Mouse (Mus musculus) CH12.LX (cell line): ENCODE measurements around the gene Hnrnpr. TPM values are rescaled to one million over a fixed set of nuclear protein-coding genes. Genes with fewer than 3 reads are reported as not detected.

Source experiments
- DNase-seq: peaks from one replicate; pipeline ENCODE4 v3.0.0-alpha.2; 2013; ENCODE audit errors: extremely low read depth
- H3K27ac ChIP-seq: 2 replicates; pipeline ENCODE4 v1.5.1; 2012; ENCODE audit warnings: low read depth, mild to moderate bottlenecking, control low read depth, moderate library complexity; ENCODE audit not compliant: insufficient read depth
- H3K27me3 ChIP-seq: replicated peaks from 2 replicates; pipeline ENCODE3; 2012; ENCODE audit warnings: inconsistent platforms
- H3K36me3 ChIP-seq, 2 experiments: replicated peaks in 1 of 2; 2 replicates each; pipeline versions ENCODE3 to v1.6.1; 2012; ENCODE audit warnings: inconsistent platforms in 1 of 2, low read length in 1 of 2, mild to moderate bottlenecking in 1 of 2, mixed read lengths in 1 of 2, moderate library complexity in 1 of 2; ENCODE audit not compliant: control insufficient read depth in 1 of 2, insufficient read depth in 1 of 2
- H3K4me1 ChIP-seq, 2 experiments: 2 replicates each; pipeline ENCODE4 v1.6.1; 2012; ENCODE audit warnings: inconsistent platforms in 1 of 2, moderate library complexity in 1 of 2; ENCODE audit not compliant: insufficient read depth in 2 of 2, control insufficient read depth in 1 of 2
- H3K4me2 ChIP-seq: 2 replicates; pipeline ENCODE4 v1.6.1; 2012; ENCODE audit warnings: low read depth, mild to moderate bottlenecking, control low read depth; ENCODE audit not compliant: poor library complexity, insufficient read depth, severe bottlenecking
- H3K4me3 ChIP-seq, 3 experiments: fragments of 150-350 bp in 1 of 3; sonication (generic) in 1 of 3; replicated peaks in 1 of 3; 2 replicates each; pipeline versions ENCODE3 to v1.5.1; 2011 to 2012; ENCODE audit warnings: low read depth in 2 of 3, low read length in 2 of 3, mild to moderate bottlenecking in 2 of 3, moderate library complexity in 2 of 3, control low read depth in 1 of 3, improper control_type of control experiment in 1 of 3, inconsistent platforms in 1 of 3, mixed read lengths in 1 of 3; ENCODE audit not compliant: poor library complexity in 1 of 3
- H3K79me2 ChIP-seq: replicated peaks from 2 replicates; pipeline ENCODE4 v1.6.1; 2012; ENCODE audit warnings: mild to moderate bottlenecking, moderate library complexity; ENCODE audit not compliant: control insufficient read depth, poor library complexity, insufficient read depth, severe bottlenecking; ENCODE audit errors: extremely low read depth
- H3K9ac ChIP-seq: 2 replicates; pipeline ENCODE4 v1.6.1; 2012; ENCODE audit warnings: low read depth, mild to moderate bottlenecking, control low read depth, moderate library complexity; ENCODE audit not compliant: insufficient read depth
- H3K9me3 ChIP-seq: replicated peaks from 2 replicates; pipeline ENCODE3; 2012; ENCODE audit warnings: low read length, inconsistent platforms, mixed read lengths
- CTCF ChIP-seq, 2 experiments: IDR thresholded peaks in 1 of 2; conservative IDR thresholded peaks in 1 of 2; 2 replicates each; pipeline ENCODE4 v1.5.1; 2011 to 2012; ENCODE audit warnings: low read depth in 2 of 2, low read length in 2 of 2, improper control_type of control experiment in 1 of 2, inconsistent platforms in 1 of 2, mild to moderate bottlenecking in 1 of 2, moderate library complexity in 1 of 2
- E2F4 ChIP-seq: IDR thresholded peaks from 2 replicates; pipeline ENCODE4 v1.6.1; 2011; ENCODE audit warnings: low read depth, low read length, improper control_type of control experiment; ENCODE audit not compliant: insufficient replicate concordance
- EP300 ChIP-seq: IDR thresholded peaks from 2 replicates; pipeline ENCODE4 v1.6.1; 2011; ENCODE audit warnings: low read length, improper control_type of control experiment
- ETS1 ChIP-seq: conservative IDR thresholded peaks from 2 replicates; pipeline ENCODE4 v1.6.1; 2012; ENCODE audit warnings: low read depth, mild to moderate bottlenecking, inconsistent platforms, low read length, improper control_type of control experiment, moderate library complexity
- HCFC1 ChIP-seq: IDR thresholded peaks from 2 replicates; pipeline ENCODE4 v1.6.1; 2012; ENCODE audit warnings: low read depth, mild to moderate bottlenecking, inconsistent platforms, low read length, improper control_type of control experiment
- MEF2A ChIP-seq: IDR thresholded peaks from 2 replicates; pipeline ENCODE4 v1.6.1; 2014; ENCODE audit warnings: low read depth, mild to moderate bottlenecking, inconsistent platforms, low read length, improper control_type of control experiment, borderline replicate concordance
- MXI1 ChIP-seq: IDR thresholded peaks from 2 replicates; pipeline ENCODE4 v1.6.1; 2011; ENCODE audit warnings: mild to moderate bottlenecking, low read depth, low read length, improper control_type of control experiment
- MYC ChIP-seq: IDR thresholded peaks from 2 replicates; pipeline ENCODE4 v1.6.1; 2011; ENCODE audit warnings: low read depth, mild to moderate bottlenecking, improper control_type of control experiment, low read length
- NELFE ChIP-seq: IDR thresholded peaks from 2 replicates; pipeline ENCODE4 v1.6.1; 2011; ENCODE audit warnings: low read depth, low read length, improper control_type of control experiment
- RCOR1 ChIP-seq: conservative IDR thresholded peaks from 2 replicates; pipeline ENCODE4 v1.6.1; 2012; ENCODE audit warnings: low read depth, mild to moderate bottlenecking, inconsistent platforms, low read length, improper control_type of control experiment
- SIN3A ChIP-seq: IDR thresholded peaks from 2 replicates; pipeline ENCODE4 v1.6.1; 2012; ENCODE audit warnings: low read length, improper control_type of control experiment, inconsistent platforms
- UBTF ChIP-seq: IDR thresholded peaks from 2 replicates; pipeline ENCODE4 v1.6.1; 2012; ENCODE audit warnings: low read depth, mild to moderate bottlenecking, inconsistent platforms, low read length, improper control_type of control experiment, moderate library complexity
- USF2 ChIP-seq: conservative IDR thresholded peaks from 2 replicates; pipeline ENCODE4 v1.6.1; 2011; ENCODE audit warnings: low read depth, low read length, improper control_type of control experiment
- ZC3H11A ChIP-seq: IDR thresholded peaks from 2 replicates; pipeline ENCODE4 v1.6.1; 2012; ENCODE audit warnings: low read depth, mild to moderate bottlenecking, inconsistent platforms, low read length, improper control_type of control experiment
- ZMIZ1 ChIP-seq: IDR thresholded peaks from 2 replicates; pipeline ENCODE4 v1.6.1; 2012; ENCODE audit warnings: low read depth, mild to moderate bottlenecking, inconsistent platforms, low read length, improper control_type of control experiment
- dilution Hi-C: fragments of 300-500 bp; cut with MboI; formaldehyde crosslinking; loops from 2 replicates; pipeline ENCODE4 v1.14.3; 2020; ENCODE audit warnings: low sequenced_read_pairs; ENCODE audit not compliant: extremely low pct_unique_long_range_greater_than_20kb, extremely low pct_ligation_motif_present
- in situ Hi-C: fragments of 300-500 bp; cut with MboI; formaldehyde crosslinking; loops from 3 replicates; pipeline ENCODE4 v1.14.3; 2019; ENCODE audit warnings: low sequenced_read_pairs, low pct_ligation_motif_present, low pct_unique_long_range_greater_than_20kb, mixed read lengths
- polyA plus RNA-seq: library from polyadenylated mRNA; unstranded; fragments of >175 nt; gene quantifications from 2 replicates; pipeline ENCODE4 v1.2.1, GENCODE M21; 2012; ENCODE audit warnings: low read depth; ENCODE audit not compliant: insufficient read length
- total RNA-seq, 2 experiments: library from RNA; depleted of rRNA; stranded (reverse); fragments of 300-350 nt in 1 of 2; fragments of >200 nt in 1 of 2; gene quantifications; 2 replicates each; pipeline ENCODE4 v1.2.3; 2012 to 2014

The Hnrnpr gene
- total and polyA plus RNA-seq, 3 experiments, result 65.6 to 130 (median 117) TPM

GRCm38 (mm10) chr4:136337129-136337528, 26.4 kb downstream of the Hnrnpr start:
- Histone ChIP-seq H3K4me1 (no peaks in the 10 kb centered on the region), H3K79me2 (peaks cover 12% of the 10 kb centered on the region; the same call in 1 of the 2 replicates), H3K4me2 (no peak overlapping the region), H3K36me3 (peaks cover 32 to 71% of the 10 kb centered on the region in 2 experiments), H3K9me3 (no peaks in the 10 kb centered on the region), H3K27ac (no peak overlapping the region), H3K4me3 (no peak overlapping the region), H3K9ac (no peak overlapping the region), H3K27me3 (no peaks in the 10 kb centered on the region)
- no peak for TF ChIP-seq UBTF
- no peak for TF ChIP-seq NELFE
- TF ChIP-seq EP300, result no peak
- TF ChIP-seq RCOR1, result no peak
- no peak for TF ChIP-seq ZMIZ1
- no peak for DNase-seq
- dilution Hi-C loops (no loop called here), in situ Hi-C loops (no loop called here)

- H3K36me3 ChIP-seq, result peaks cover 30 to 77% of the 10 kb centered on the region in 2 experiments
- in situ Hi-C loops (no loop called here), dilution Hi-C loops (no loop called here)
These were observed 38.9 kb downstream of the Hnrnpr start for GRCm38 (mm10) chr4:136349616-136350015.

GRCm38 (mm10) chr4:136357026-136357425, 46.3 kb downstream of the Hnrnpr start:
- peaks cover 43 to 93% of the 10 kb centered on the region in 2 experiments for H3K36me3 ChIP-seq
- H3K79me2 ChIP-seq, result no peaks in the 10 kb centered on the region
- dilution Hi-C loops, result no loop called here
- no peak overlapping the region for H3K4me2 ChIP-seq
- in situ Hi-C loops, result no loop called here
- no peak for DNase-seq
- H3K27ac ChIP-seq, result no peak overlapping the region
- no peak overlapping the region for H3K9ac ChIP-seq
- H3K27me3 ChIP-seq, result no peaks in the 10 kb centered on the region
- H3K4me3 ChIP-seq, result no peak overlapping the region
- no peaks in the 10 kb centered on the region for H3K9me3 ChIP-seq
- no peak for TF ChIP-seq ETS1
- TF ChIP-seq ZC3H11A, result no peak
- no peak for TF ChIP-seq E2F4
- TF ChIP-seq MEF2A, result no peak
- TF ChIP-seq MXI1, result no peak
- TF ChIP-seq CTCF (conservative IDR thresholded peaks at IDR 0.05 in 1 of 2, IDR thresholded peaks at IDR 0.05 in 1 of 2; ENCODE audit: low read depth in 2 of 2, low read length in 2 of 2), result no peak
- TF ChIP-seq RCOR1, result no peak
- peaks cover 0 to 6% of the 10 kb centered on the region in 2 experiments; a peak in 2 of 4 replicates for H3K4me1 ChIP-seq

More at GRCm38 (mm10) chr4:136349616-136350015, 38.9 kb downstream of the Hnrnpr start:
- no peaks in the 10 kb centered on the region for H3K9me3 ChIP-seq
- H3K27ac ChIP-seq, result no peak overlapping the region
- no peak overlapping the region for H3K9ac ChIP-seq
- H3K4me2 ChIP-seq, result no peak overlapping the region
- no peak overlapping the region for H3K4me3 ChIP-seq
- no peak for TF ChIP-seq SIN3A
- TF ChIP-seq MYC, result no peak
- no peak for TF ChIP-seq USF2
- TF ChIP-seq HCFC1, result no peak
- TF ChIP-seq MEF2A, result no peak
- no peak for TF ChIP-seq NELFE
- DNase-seq, result no peak
- peaks cover 0 to 3% of the 10 kb centered on the region in 2 experiments; a peak in 2 of 4 replicates for H3K4me1 ChIP-seq
- H3K27me3 ChIP-seq, result no peaks in the 10 kb centered on the region
- no peaks in the 10 kb centered on the region for H3K79me2 ChIP-seq
